Mouse (Mus musculus): ENCODE data around the gene Eif2b3. TPM values are rescaled to one million over a fixed set of nuclear protein-coding genes. Genes with fewer than 3 reads are reported as not detected.

Gene Eif2b3
- polyA plus RNA-seq, 1 experiment from 2014 or later: 45.7 TPM

GRCm38 (mm10) chr4:117125910-117126674 lies 106.9 kb downstream of the Eif2b3 start:
- H3K4me3 ChIP-seq (ENCODE audit: low read depth, low read length): no peak overlapping the region
- peaks cover 17% of the 10 kb centered on the region for H3K4me1 ChIP-seq (replicated peaks; ENCODE audit: control insufficient read depth, insufficient read depth, low read length)
- peak overlapping the region; percentile 33; the same call in 1 of the 2 replicates for H3K27ac ChIP-seq (ENCODE audit: low read depth, low read length)
- DNase-seq (ENCODE audit: low spot score) (no peak), ATAC-seq (replicated peaks; ENCODE audit: low FRiP score) (no peak)
- no peak overlapping the region for H3K4me2 ChIP-seq (ENCODE audit: low read depth, low read length, severe bottlenecking)
- H3K27me3 ChIP-seq (ENCODE audit: control insufficient read depth, insufficient read depth, low read length): no peaks in the 10 kb centered on the region
- peaks cover 3% of the 10 kb centered on the region; the same call in 1 of the 2 replicates for H3K36me3 ChIP-seq (ENCODE audit: control insufficient read depth, insufficient read depth, low read length)
- no peaks in the 10 kb centered on the region for H3K9me3 ChIP-seq (ENCODE audit: control insufficient read depth, low read length)
- peak overlapping the region; percentile 41 for H3K9ac ChIP-seq (ENCODE audit: low read length)
- 53% methylated on average over 15 of the region's 15 CpGs for WGBS

GRCm38 (mm10) chr4:117126675-117127290 lies 107.6 kb downstream of the Eif2b3 start, which contains the start of gene Tctex1d4:
TSS of gene Tctex1d4 (plus strand) at chr4:117126794.
- H3K4me3 ChIP-seq (ENCODE audit: low read depth, low read length): no peak within 1 kb of the TSS
- H3K4me1 ChIP-seq (replicated peaks; ENCODE audit: control insufficient read depth, insufficient read depth, low read length): peaks cover 16% of the 10 kb centered on the region
- ATAC-seq (replicated peaks; ENCODE audit: low FRiP score): no peak

GRCm38 (mm10) chr4:117127991-117128686 lies 108.9 kb downstream of the Eif2b3 start:
- DNase-seq (ENCODE audit: low spot score) (no peak), ATAC-seq (replicated peaks; ENCODE audit: low FRiP score) (no peak)
- no peaks in the 10 kb centered on the region for H3K9me3 ChIP-seq (ENCODE audit: control insufficient read depth, low read length)
- peaks cover 3% of the 10 kb centered on the region; the same call in 1 of the 2 replicates for H3K36me3 ChIP-seq (ENCODE audit: control insufficient read depth, insufficient read depth, low read length)
- no peak overlapping the region for H3K27ac ChIP-seq (ENCODE audit: low read depth, low read length)
- H3K4me3 ChIP-seq (ENCODE audit: low read depth, low read length): no peak overlapping the region
- H3K27me3 ChIP-seq (ENCODE audit: control insufficient read depth, insufficient read depth, low read length): peaks cover 3% of the 10 kb centered on the region
- 90% methylated on average over 33 of the region's 33 CpGs for WGBS
- peaks cover 28% of the 10 kb centered on the region for H3K4me1 ChIP-seq (replicated peaks; ENCODE audit: control insufficient read depth, insufficient read depth, low read length)
- H3K9ac ChIP-seq (ENCODE audit: low read length): no peak overlapping the region
- H3K4me2 ChIP-seq (ENCODE audit: low read depth, low read length, severe bottlenecking): no peak overlapping the region

More at GRCm38 (mm10) chr4:117126675-117127290, 107.6 kb downstream of the Eif2b3 start, which contains the start of gene Tctex1d4:
- Histone ChIP-seq H3K4me2 (ENCODE audit: low read depth, low read length, severe bottlenecking) (0 out of 2 replicates have a peak within 1 kb of the TSS, but pooled peaks have one; percentile 0), H3K36me3 (ENCODE audit: control insufficient read depth, insufficient read depth, low read length) (peaks cover 3% of the 10 kb centered on the region; the same call in 1 of the 2 replicates), H3K27me3 (ENCODE audit: control insufficient read depth, insufficient read depth, low read length) (no peaks in the 10 kb centered on the region), H3K27ac (ENCODE audit: low read depth, low read length) (peak within 1 kb of the TSS; percentile 33; the same call in 1 of the 2 replicates), H3K9ac (ENCODE audit: low read length) (peak within 1 kb of the TSS; percentile 41), H3K9me3 (ENCODE audit: control insufficient read depth, low read length) (no peaks in the 10 kb centered on the region)
- no peak for DNase-seq (ENCODE audit: low spot score)
- 89% methylated on average over 9 of the region's 9 CpGs for WGBS

GRCm38 (mm10) chr4:117130790-117131189 lies 111.6 kb downstream of the Eif2b3 start:
- Histone ChIP-seq H3K4me1 (replicated peaks; ENCODE audit: control insufficient read depth, insufficient read depth, low read length) (peaks cover 23% of the 10 kb centered on the region), H3K27ac (ENCODE audit: low read depth, low read length) (no peak overlapping the region), H3K9ac (ENCODE audit: low read length) (no peak overlapping the region)

GRCm38 (mm10) chr4:117131198-117131597 lies 112.0 kb downstream of the Eif2b3 start:
- Histone ChIP-seq H3K27ac (ENCODE audit: low read depth, low read length) (no peak overlapping the region), H3K9ac (ENCODE audit: low read length) (no peak overlapping the region), H3K4me2 (ENCODE audit: low read depth, low read length, severe bottlenecking) (no peak overlapping the region), H3K36me3 (ENCODE audit: control insufficient read depth, insufficient read depth, low read length) (peaks cover 3% of the 10 kb centered on the region; the same call in 1 of the 2 replicates), H3K27me3 (ENCODE audit: control insufficient read depth, insufficient read depth, low read length) (peaks cover 3% of the 10 kb centered on the region), H3K4me1 (replicated peaks; ENCODE audit: control insufficient read depth, insufficient read depth, low read length) (peaks cover 19% of the 10 kb centered on the region), H3K4me3 (ENCODE audit: low read depth, low read length) (no peak overlapping the region), H3K9me3 (ENCODE audit: control insufficient read depth, low read length) (no peaks in the 10 kb centered on the region)
- 55% methylated on average over 6 of the region's 6 CpGs for WGBS
- ATAC-seq (replicated peaks; ENCODE audit: low FRiP score): no peak
- no peak for DNase-seq (ENCODE audit: low spot score)

More at GRCm38 (mm10) chr4:117130790-117131189, 111.6 kb downstream of the Eif2b3 start:
- ATAC-seq (replicated peaks; ENCODE audit: low FRiP score) (no peak), DNase-seq (ENCODE audit: low spot score) (no peak)
- Histone ChIP-seq H3K36me3 (ENCODE audit: control insufficient read depth, insufficient read depth, low read length) (peaks cover 3% of the 10 kb centered on the region; the same call in 1 of the 2 replicates), H3K27me3 (ENCODE audit: control insufficient read depth, insufficient read depth, low read length) (peaks cover 3% of the 10 kb centered on the region), H3K4me2 (ENCODE audit: low read depth, low read length, severe bottlenecking) (no peak overlapping the region), H3K4me3 (ENCODE audit: low read depth, low read length) (no peak overlapping the region), H3K9me3 (ENCODE audit: control insufficient read depth, low read length) (no peaks in the 10 kb centered on the region)
- 30% methylated on average over 6 of the region's 6 CpGs for WGBS

DNA sequence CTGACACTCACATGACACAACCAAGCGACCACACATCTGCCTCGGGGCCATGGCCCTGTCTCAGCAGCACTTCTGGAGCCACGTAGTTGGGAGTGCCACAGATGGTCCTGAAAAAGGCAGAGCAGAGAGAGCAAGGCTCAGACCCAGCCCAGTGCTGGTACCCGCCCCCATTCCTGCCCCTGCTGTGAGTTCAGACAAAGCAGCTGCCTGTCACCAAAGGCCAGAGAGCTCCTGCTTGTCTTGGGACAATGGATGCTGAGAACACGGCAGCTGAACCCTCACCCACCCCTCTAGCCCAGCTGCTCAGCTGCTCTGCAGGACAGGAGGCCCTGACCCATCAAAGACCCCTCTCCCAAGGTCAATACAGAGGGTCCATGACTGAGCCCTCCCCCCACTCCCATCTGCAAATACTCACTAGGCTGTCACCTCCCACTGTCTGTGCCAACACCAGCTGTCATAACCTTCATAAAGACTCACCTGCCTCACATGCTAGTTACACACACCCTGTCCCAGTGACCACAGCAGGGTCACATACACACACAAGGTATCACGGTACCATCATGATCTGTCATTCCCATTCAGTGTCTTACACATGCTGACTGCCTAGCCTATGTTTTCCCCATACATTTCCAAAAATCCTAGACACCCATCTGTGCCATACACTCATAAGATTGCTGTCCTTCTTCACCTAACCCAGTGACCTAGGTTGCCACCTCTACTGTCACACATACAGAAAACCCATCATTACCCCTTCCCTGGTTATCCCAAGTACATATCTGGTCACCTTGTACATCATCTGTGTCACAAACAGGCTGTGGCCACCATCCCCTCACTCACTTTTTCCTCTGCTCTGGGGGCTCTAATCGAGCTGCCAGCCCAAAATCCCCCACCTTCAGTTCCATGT lies 112.9 kb downstream of the Eif2b3 start:
- DNase-seq (ENCODE audit: low spot score) (peak; percentile 83), ATAC-seq (replicated peaks; ENCODE audit: low FRiP score) (peak; percentile 69)
- Histone ChIP-seq H3K27ac (ENCODE audit: low read depth, low read length) (peak overlapping the region; percentile 41), H3K9me3 (ENCODE audit: control insufficient read depth, low read length) (no peaks in the 10 kb centered on the region), H3K4me1 (replicated peaks; ENCODE audit: control insufficient read depth, insufficient read depth, low read length) (peaks cover 18% of the 10 kb centered on the region), H3K4me2 (ENCODE audit: low read depth, low read length, severe bottlenecking) (peak overlapping the region; percentile 95), H3K36me3 (ENCODE audit: control insufficient read depth, insufficient read depth, low read length) (peaks cover 3% of the 10 kb centered on the region; the same call in 1 of the 2 replicates), H3K27me3 (ENCODE audit: control insufficient read depth, insufficient read depth, low read length) (peaks cover 3% of the 10 kb centered on the region), H3K4me3 (ENCODE audit: low read depth, low read length) (peak overlapping the region; percentile 83), H3K9ac (ENCODE audit: low read length) (peak overlapping the region; percentile 80)
- WGBS: 5% methylated on average over 7 of the region's 7 CpGs

GRCm38 (mm10) chr4:117132794-117133143 lies 113.6 kb downstream of the Eif2b3 start:
- ATAC-seq (replicated peaks; ENCODE audit: low FRiP score) (no peak), DNase-seq (ENCODE audit: low spot score) (no peak)
- peak overlapping the region; percentile 41; the same call in 1 of the 2 replicates for H3K27ac ChIP-seq (ENCODE audit: low read depth, low read length)

More at GRCm38 (mm10) chr4:117132794-117133143, 113.6 kb downstream of the Eif2b3 start:
- Histone ChIP-seq H3K4me2 (ENCODE audit: low read depth, low read length, severe bottlenecking) (peak overlapping the region; percentile 95), H3K36me3 (ENCODE audit: control insufficient read depth, insufficient read depth, low read length) (peaks cover 3% of the 10 kb centered on the region; the same call in 1 of the 2 replicates), H3K9ac (ENCODE audit: low read length) (peak overlapping the region; percentile 80), H3K4me1 (replicated peaks; ENCODE audit: control insufficient read depth, insufficient read depth, low read length) (peaks cover 18% of the 10 kb centered on the region), H3K4me3 (ENCODE audit: low read depth, low read length) (peak overlapping the region; percentile 83), H3K27me3 (ENCODE audit: control insufficient read depth, insufficient read depth, low read length) (peaks cover 3% of the 10 kb centered on the region), H3K9me3 (ENCODE audit: control insufficient read depth, low read length) (no peaks in the 10 kb centered on the region)
- WGBS: 1% methylated on average over 11 of the region's 11 CpGs
